Mouse (Mus musculus): ENCODE results near the gene Elovl6.

Elovl6 gene

DNA sequence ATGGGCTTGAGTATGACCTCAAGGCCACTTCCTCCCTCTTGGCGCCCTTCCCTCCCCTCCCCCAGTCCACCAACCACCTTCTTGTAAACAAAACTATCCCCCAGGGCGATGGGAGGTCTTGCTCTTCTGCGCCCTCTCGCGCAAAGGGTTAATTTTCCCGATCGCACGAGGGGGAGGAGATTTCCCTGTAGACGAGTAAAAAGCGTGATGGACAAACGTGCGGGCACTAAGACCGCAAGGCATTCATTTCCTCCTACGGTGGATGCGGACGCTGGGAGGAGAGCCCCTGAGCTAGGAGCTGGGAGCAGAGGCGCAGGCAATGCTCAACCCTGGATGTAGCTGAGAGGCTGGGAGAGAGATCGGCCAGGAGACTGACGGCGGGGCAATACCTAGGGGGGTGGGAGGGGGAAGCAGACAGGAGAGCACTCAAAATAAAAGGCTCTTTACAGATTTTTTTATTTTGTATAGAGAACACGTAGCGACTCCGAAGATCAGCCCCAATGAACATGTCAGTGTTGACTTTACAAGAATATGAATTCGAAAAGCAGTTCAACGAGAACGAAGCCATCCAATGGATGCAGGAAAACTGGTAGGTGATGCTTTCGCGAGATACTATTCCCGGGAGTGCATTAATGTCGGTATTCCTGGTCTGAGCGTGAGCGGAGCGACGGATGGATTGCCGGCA is at the start of gene Elovl6:
Gene Elovl6, plus strand, starts transcription at position 176 of the 685 bp plus-strand sequence.
- DNase-seq (ENCODE audit: low spot score) = peak; percentile 36

DNA sequence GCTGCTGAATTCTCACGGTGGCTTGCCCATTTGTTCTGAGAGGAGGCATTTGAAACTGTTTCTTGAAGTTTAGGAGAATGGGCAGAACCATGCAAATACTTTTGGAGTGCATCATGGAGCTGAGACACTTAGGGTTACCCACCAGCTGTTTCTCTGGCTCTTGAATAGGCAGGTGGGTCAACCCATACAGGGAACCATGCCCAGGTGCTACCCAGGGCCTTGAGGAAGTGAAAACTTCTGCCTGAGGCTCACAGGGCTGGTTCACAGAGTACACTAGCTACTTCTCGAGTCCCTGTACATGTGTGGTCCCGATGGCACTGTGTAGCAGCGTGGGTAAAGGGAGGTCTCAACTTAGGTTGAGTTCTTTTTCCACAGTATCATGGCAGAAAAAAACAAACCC is 43.4 kb upstream of the Elovl6 start:
- DNase-seq (ENCODE audit: low spot score) = no peak

DNA sequence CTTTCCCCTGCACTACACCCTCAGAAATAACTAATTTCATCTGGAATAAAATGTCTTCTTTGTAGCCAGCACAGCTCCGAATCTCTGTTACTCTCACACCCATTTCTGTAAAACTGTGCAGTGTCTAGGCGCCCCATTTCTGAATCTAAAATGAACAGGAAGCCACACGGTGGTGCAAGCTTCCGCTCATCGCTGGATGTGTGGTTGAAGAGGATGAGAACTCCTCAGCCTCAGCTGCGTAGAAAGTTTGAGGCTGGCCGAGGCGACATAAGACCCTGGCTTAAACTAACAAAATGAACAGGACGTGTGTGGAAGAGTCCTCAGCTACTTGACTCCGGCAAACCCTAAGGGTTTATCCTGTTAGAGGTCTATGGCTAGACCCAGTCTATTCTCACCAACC is 38.0 kb upstream of the Elovl6 start:
- DNase-seq (ENCODE audit: low spot score) = no peak

DNA sequence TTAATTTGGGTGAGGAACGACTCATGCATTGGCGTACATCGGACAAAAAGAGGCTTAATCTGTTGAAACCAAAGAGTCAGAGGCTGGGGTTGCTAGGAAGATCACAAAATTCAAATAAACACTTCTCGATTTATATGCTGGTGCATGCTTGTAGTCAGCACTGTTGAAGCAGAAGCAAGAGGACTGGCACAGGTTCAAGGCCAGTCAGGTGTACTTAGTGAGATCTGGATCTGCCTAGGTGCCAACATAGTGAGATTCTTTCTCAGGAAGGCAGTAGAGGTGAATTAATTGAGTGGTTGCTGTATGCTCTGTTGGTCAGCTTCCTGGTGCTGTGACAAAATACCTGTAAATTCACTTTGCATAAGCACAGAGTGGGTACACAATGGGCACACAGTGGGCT is 37.4 kb upstream of the Elovl6 start:
- DNase-seq (ENCODE audit: low spot score) = no peak

DNA sequence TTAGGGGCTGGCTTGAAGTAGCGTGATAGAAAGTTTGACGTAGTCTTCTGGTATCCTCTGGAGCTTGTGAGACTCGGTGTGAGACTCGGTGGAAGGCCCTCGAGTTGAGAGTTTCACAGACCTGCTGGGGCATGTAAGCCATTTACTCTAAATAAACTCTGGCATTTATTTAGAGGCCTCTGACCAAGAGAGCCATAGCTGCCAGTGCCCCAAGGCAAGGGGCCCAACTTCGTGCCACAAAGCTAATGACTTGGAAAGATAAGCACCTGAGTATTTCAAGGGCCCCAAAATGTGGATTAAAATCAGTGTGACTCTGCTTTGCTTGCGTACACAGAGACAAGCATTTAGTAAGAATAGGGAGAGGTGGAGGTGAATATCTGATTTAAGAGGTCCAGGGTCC is 28.4 kb upstream of the Elovl6 start:
- DNase-seq (ENCODE audit: low spot score) = no peak

DNA sequence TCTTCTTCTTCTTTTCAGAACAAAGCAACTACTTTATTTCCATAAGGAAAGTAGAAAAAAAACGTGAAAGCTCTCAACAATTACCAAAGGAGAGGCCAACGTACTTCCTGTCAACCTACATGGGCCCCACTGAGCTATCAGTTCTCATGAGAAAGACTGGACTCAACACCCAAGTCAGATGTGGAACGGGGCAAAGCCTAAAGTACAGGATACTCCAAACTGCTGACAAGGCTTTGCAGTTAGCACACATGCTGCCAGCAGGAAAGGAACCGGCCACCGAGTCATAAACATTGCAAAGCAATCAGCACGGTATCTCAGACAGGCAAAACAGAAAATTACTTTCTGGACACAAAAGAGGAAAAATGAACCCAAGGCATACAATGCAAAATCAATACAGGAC is 27.2 kb upstream of the Elovl6 start:
- no peak for DNase-seq (ENCODE audit: low spot score)

GRCm38 (mm10) chr3:129507736-129508135 is 24.4 kb upstream of the Elovl6 start:
- no peak for DNase-seq (ENCODE audit: low spot score)

DNA sequence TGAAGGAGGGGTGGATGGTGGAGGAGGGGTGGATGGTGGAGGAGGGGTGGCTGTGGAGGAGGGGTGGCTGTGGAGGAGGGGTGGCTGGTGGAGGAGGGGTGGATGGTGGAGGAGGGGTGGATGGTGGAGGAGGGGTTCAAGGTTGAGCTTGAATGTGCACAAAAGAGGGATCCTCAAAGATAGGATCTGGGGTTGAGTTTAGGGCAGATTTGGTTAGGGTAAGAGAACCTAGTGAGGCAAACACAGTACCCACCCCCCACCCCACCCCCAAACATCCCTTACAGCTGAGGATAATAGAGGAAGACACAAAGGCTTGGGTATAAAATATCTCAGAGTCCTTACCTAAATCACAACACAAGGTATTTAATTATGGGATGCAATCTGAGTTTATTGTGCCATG is 23.6 kb upstream of the Elovl6 start:
- DNase-seq (ENCODE audit: low spot score) = no peak

GRCm38 (mm10) chr3:129509725-129510124 is 22.4 kb upstream of the Elovl6 start:
- peak; percentile 6 for DNase-seq (ENCODE audit: low spot score)

- no peak for DNase-seq (ENCODE audit: low spot score)
Measured at GRCm38 (mm10) chr3:129515863-129516436, 16.2 kb upstream of the Elovl6 start.

DNA sequence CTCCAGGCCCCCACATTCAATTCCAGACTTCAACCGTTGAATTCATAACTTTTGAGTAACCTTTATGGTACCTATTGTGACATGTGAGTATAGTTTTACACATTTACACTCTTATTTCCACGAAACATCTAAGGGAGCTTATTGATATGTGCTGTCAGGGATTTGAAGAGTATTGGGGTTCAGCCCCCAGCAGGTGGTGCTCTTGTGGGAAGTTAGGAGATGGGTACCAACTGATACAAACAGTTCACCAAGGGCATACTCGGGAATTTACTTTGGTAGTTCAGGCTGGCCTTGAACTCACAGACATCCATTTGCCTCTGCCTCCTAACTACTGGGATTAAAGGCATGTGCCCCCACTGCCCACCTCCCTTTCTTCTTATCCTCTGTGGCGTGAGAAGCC is 11.7 kb upstream of the Elovl6 start:
- no peak for DNase-seq (ENCODE audit: low spot score)

- DNase-seq (ENCODE audit: low spot score) = no peak
Measured at GRCm38 (mm10) chr3:129523456-129524143, 8.6 kb upstream of the Elovl6 start.

DNA sequence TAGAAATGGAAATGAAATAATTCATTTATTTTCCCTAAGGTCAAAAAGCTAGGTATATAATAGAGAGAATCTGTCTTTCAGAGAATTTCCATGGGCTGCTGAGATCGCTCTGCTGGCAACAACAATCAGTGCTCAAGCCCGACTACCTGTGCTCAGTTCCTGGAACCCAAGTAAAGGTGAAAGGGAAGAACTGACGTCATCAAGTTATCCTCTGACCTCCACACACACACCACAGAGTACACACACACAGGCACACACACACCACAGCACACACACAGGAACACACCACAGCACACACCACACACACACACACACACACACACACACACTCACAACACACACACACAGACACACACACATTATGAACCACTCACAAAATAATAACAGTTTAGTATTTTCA is 5.1 kb upstream of the Elovl6 start:
- DNase-seq (ENCODE audit: low spot score) = no peak

DNA sequence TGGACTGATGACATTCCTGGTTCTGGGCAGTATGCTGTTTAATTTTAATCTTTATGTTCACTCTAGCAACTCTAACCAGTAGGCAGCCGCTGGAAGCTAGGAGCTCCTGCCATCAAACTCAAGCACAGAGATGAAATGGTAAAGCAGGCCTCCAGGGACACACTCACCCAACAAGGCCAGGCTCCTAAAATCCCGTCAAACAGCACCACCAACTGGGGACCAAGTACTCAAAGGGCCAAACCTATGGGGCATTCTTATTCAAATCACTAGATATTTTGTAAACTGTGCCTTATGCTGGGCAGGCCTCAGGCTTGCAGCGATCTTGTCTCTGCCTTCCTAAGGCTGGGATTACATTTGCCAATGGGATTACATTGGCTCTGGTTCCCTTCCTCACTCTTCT is 2.8 kb upstream of the Elovl6 start:
- no peak for DNase-seq (ENCODE audit: low spot score)

GRCm38 (mm10) chr3:129530461-129530860 is 1.7 kb upstream of the Elovl6 start:
- no peak for DNase-seq (ENCODE audit: low spot score)

- peak; percentile 11 for DNase-seq (ENCODE audit: low spot score)
Measured at GRCm38 (mm10) chr3:129532865-129533742, 949 bp downstream of the Elovl6 start.

- DNase-seq (ENCODE audit: low spot score) = peak; percentile 59
Measured at GRCm38 (mm10) chr3:129533743-129534530, 1.8 kb downstream of the Elovl6 start.

DNA sequence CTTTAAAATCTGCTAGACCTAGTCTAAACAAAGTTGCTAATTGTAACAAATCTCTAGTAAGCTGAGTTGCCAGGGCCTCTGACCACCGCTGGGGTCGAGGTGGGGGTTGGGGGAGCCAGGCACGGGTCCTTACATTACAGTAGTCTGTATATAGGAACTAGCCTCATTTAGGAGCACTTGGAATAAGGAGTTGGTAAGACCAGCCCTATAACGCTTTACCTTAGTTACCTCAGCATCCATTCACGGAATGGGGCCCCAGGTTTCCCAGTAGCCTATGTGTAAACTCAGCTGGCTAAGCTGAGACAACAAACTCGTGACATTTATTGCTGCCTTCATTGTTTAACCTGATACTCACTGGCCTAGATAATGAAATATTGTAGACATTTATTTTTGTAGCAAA is 3.3 kb downstream of the Elovl6 start:
- no peak for DNase-seq (ENCODE audit: low spot score)

GRCm38 (mm10) chr3:129536109-129536508 is 4.0 kb downstream of the Elovl6 start:
- peak; percentile 68 for DNase-seq (ENCODE audit: low spot score)

DNA sequence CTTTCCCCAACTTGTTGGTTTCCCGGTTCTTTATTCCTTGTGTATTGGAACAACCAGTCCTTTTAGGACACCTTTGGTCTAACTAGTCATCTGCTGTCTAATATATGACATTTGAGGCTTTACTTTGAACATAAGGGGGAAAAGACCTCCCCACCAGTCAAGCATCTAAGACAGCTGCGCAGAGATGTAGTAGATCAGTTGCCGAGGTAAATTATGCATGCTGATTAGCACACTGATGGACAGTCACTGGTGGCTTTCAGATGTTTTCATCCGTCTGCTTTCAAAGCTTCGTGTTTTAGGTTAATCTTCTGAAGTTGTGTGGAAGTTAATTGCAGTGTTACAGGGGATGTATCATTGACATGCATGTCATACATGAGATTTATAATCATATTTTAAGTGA is 5.8 kb downstream of the Elovl6 start:
- no peak for DNase-seq (ENCODE audit: low spot score)

DNA sequence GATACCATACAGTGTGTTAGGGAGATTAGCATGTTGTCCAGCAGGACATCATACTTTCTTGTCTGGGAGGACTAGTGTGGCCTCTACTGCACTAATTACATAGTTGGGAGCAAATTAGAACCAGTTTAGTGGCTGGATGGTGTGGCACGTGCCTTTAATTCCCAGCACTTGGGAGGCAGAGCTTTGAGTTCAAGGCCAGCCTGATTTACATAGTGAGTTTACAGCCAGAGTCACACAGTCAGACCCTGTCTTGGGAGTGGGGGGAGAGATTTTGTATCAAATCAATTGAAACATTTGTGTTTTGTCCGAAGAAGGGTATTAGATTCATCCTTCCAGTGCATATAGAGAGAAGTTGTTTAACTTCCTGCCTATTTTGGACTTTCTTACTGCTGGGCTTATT is 8.7 kb downstream of the Elovl6 start:
- DNase-seq (ENCODE audit: low spot score) = no peak

- DNase-seq (ENCODE audit: low spot score) = no peak
Measured at GRCm38 (mm10) chr3:129541456-129541855, 9.3 kb downstream of the Elovl6 start.

All from ovary, postnatal 10 days (tissue).